Mouse (Mus musculus): ENCODE data around the gene Kcnj13. TPM values are rescaled to one million over a fixed set of nuclear protein-coding genes. Genes with fewer than 3 reads are reported as not detected.

Kcnj13 gene
- 0.18 and 0.62 TPM in 2 replicates for polyA plus RNA-seq (2015; fragmentation: Nextera tagmentation; extraction: Ambion mirVana)

DNA sequence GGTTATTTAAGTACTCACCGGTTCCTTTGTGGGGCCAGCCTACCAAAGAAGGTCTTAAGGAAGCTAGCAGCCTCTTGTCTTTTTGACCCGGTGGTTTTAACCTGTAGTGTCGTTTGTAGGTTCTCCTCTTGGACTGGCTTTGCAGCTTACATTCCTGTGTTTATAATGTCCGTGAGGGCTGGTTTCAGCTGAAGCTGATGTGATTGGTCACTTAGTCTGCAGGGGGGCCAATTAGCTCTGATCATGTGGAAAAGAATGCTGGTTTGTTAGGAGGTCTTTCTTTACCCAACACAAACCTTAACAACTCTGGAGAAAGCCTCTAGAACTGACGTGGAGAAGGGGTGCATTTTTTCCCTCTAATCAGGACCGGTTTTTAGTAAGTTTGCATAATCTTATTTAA is at the start of gene Kcnj13:
Kcnj13 (minus strand) TSS at position 136 of the 400 bp plus-strand sequence.
- no peak for DNase-seq (ENCODE audit: low spot score)

DNA sequence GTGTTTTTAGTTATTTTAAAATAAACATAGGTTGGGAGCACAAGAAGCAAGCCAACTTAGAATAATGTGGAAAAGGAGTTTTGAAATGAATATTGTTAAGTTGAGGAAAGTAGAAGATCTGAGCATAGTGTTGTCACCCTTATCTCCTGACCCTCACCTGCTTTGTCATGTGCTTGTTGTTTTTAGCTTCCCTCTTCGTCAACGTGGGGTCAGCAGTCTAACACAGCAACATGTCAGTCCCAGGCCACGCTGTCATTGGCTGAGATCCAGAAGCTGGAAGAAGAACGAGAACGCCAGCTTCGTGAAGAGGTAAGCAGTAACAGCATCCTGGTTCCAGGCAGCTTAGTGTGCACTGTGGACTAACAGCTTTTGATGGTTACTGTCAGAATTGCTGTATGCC is 42.1 kb upstream of the Kcnj13 start:
- no peak for DNase-seq (ENCODE audit: low spot score)

DNA sequence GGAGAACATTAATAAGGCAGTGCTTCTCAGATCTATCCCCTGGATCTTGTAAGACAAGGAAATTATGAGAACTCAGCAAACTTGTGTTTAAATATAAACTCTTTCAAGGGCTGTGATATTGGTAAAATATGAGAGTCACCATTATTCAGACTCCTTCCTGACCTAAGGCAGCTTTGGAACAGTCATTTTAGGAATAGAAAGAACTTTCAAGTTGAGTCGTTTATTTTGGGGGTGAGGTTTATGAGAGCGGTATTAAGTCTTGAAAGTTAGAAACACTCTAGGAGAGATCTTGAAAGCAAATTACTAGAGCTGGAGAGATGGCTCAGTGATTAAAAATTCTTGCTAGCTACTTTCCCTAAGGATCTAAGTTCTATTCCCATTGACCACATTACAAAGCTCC is 40.6 kb upstream of the Kcnj13 start:
- DNase-seq (ENCODE audit: low spot score) = no peak

DNA sequence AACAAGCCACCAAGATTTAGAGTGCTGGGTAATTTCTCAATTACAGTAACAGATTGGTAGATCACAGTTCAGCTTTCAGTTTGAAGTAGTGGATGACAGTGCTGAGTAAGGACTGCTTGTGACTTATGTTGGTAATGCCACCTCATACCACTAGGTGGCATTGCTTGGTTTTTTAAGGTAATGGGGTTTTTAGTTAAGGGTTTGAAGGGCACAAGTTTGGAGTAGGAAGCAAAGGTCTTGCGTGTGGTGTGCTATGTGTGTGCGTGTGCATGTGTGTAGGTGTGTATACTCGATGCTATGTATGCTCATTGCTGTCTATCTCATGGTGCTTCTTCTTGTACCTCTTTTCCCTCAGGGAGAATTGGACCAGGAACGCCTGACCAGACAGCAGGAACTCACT is 24.2 kb upstream of the Kcnj13 start:
- DNase-seq (ENCODE audit: low spot score) = peak; percentile 67

DNA sequence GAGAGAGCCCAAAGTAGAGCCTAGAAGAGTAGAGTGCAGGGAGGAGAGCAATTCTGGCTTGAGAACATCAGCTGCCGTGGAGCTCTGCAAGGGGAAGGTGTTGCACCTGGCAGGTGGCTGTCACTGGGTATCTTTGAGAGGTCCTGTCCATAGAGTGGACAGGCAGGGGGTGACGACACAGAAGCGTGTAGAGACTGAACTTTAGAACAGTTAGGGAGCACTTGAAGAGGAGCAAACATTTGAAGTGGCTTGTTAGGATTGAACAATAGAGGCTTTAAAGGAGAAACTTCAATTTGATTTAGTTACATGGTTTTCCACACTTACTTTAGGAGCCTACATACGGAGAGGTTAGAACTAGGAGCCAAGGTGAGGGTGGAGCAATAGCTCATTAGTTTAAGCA is 14.9 kb upstream of the Kcnj13 start:
- DNase-seq (ENCODE audit: low spot score) = no peak

DNA sequence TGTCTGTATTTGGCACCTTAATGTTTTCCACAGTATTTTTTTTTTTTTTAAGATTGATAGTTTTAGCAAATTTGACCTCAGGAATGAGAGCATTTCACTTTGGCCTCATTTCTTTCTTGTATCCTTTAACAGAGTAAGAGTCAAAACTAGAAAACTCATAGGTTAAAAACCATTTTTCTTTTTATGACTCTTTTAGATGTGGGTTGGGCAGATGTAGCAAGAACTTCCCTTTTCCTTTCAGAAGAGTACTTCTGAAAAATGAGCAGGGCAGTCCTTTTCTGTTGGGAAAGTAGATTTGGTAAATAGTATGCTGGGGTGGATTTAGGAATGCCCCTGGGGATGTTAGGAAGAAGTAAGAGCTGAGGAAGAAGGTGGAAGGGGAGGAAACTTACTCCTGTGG is 11.5 kb upstream of the Kcnj13 start:
- DNase-seq (ENCODE audit: low spot score) = no peak

DNA sequence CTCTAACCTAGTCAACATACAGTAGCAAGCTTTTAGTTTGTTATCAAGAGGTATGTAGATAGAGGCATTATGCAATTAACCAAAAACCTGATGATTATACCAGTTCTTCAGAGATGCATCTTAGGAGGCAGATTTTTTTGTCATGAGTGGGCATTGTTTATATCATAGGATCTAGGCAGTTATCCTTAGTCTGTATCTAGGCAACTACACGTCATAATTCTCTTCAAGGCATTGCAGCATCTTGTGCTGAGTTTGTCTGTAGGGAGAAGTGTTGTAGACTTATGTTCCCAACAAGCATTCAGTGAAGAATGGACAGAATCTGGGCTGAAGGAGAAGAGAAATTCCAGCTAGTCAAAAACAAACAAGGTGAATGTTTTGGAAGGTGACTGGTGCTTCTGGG is 10.2 kb upstream of the Kcnj13 start:
- no peak for DNase-seq (ENCODE audit: low spot score)

DNA sequence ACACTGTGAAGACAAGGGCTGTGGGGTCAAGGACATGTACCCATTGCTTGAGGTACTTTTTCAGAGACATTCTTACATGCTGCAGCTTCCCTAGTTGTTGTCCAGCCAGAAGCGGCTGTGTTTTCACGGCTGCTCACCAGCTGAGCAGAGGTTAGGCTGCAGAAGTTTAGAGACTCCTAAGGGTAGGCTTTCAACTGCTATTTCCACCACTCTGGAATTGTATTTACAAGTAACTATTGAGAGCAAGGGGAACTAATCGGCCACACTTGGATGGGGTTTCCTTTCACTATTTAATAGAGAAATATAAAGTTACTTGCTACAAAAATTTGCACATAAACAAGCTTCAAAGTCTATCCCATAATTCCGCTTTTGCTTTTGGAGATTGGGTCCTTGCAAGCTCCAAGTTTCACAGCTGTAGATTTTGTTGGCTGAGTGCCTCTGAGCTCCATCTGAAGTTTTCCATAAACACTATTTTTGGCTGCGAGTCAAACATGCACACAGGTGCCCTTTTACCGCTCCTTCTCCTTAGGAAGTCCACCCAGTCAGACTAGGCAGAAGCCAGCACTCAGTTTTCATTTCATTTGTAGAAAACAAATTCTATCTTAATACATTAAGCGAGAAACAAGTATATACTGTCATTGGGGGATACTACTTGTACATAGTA is 2.5 kb upstream of the Kcnj13 start:
- DNase-seq (ENCODE audit: low spot score) = no peak

DNA sequence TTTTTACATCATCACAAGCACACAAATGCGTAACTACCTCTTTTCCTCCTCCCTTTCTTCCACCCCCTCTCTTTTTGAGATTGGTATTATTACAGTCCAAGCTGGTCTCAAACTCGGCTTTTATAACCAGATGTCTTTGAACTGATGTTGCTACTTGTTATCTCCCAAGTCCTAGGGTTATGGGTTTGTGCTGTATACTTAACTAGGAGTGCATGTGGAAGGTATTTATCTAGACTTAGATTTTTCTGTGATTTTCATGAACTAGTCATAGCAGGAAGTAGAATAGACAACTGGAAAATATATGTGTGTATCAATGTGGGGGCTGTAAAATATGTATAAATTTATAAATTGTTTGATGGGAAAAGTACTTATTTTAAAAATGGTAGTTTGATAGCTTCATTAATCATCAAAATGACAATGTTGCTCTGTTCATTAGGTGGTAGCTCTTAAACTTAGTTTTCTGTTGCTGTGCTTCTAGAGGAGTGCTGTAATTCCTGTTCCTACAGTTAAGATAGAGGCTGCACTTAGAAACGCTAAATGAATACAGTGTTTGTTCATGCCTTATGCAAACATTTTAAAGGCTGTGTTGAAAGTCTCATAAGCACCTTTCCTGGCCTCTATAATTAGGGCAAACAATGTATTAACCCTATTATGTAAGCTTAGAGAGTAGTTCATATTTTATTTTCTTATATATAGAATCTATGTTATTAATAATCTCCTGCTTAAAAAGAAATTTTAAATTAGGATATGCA is 909 bp downstream of the Kcnj13 start:
- no peak for DNase-seq (ENCODE audit: low spot score)

DNA sequence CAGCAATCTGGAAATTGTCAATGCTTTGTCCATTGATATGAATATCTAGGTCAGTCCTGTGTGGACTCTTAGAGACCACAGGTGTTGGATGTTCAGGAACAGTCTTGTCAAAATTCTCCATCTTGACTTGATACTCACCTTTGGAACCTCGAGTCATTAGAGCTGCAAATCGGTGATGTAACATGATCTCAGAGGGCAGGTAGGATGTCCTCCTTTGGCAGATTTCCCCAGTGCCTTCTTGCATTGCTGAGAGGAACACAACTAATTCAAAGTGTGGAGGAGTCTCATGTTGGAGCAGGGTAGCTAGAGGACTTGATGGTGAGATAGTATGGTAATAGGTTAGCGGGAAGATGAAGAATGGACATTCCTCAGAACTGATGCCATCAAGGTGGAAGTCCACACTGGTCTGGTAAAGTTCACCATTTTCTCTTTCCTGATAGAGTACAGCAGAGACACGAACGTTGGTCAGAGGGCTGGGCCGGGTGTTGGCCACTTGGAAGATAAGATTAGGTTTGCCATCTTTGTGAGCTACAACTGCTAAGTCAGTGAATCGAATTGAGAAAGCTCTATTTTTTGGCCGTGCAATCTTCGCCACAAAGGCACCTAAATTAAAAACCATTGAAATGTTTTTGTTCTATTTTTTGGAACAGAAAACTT is 8.0 kb downstream of the Kcnj13 start:
- no peak for DNase-seq (ENCODE audit: low spot score)

DNA sequence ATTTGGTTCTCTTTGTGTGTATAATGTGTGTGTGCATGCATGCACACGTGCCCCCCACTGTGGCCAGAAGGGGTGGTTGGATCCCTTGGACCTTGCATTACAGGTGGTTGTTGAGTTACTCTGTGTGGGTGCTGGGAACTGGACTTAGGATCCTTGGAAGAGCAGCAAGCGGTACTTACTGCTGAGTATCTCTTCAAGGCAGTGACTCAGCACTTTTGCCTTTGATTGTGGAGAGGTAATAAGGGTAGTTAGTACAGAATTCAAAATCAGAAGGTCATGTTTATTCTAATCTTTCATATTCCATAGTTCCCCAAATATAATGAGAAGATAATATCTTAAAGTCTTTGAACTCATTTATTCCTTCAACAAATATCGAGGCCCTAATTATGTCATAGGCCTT is 13.4 kb downstream of the Kcnj13 start:
- DNase-seq (ENCODE audit: low spot score) = no peak

DNA sequence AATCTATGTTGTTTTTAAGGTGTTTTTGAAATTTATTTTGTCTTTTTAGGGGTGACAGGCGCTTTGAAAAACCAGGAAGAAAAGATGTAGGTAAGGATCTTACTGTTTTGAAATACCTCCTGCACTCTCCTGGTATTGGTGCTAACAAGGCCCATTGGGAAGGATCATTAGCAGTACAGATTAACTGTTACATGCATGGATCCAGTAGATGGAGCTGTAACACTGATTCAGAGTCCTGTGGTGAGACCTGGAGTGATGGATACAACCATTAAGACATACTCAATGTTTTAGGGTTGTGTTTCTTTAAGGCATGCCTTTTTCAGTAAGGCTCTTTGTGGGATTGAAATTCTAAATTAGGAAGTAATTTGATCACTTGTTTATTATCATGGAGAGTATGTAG is 14.6 kb downstream of the Kcnj13 start:
- DNase-seq (ENCODE audit: low spot score) = no peak

DNA sequence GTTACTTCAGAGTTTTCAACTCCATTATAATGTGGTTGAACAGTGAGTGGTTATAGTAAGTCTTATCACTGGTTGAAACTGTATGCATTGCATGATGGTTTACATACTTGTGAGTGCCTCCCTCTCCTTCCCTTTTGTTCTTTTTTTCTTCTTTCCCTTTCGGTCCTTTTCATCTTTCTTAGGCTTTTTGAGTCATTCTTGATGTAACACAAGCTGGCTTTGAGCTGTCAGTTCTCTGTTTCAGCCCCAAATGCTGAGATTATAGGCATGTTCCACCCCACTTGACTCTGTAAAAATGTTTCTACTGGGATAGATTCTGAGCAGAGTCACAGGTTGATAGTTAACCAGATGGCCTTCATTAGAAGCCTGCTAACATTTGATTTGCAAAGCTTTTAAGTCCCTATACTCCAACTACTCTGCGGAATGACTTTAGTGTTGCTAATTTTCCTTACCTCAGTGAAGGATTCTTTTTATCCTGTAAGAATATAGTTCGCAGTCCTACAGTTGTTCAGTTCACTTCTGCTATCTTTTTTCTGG is 16.4 kb downstream of the Kcnj13 start:
- no peak for DNase-seq (ENCODE audit: low spot score)

DNA sequence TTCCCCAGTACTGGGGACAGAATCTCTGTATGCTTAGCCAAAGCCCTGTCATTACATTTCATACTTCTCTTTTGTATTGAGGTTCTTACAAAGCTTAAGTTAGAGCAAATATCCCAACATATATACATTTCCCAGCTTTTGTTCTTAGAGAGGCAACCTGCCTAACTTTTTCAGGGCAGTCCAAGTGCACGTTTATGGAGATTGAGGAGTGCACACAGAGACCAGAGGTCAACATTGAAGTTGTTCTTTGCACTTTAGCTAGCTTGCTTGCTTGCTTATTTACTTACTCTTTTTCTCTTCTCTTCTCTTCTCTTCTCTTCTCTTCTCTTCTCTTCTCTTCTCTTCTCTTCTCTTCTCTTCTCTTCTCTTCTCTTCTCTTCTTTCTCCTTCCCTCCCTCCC is 34.3 kb downstream of the Kcnj13 start:
- no peak for DNase-seq (ENCODE audit: low spot score)

DNA sequence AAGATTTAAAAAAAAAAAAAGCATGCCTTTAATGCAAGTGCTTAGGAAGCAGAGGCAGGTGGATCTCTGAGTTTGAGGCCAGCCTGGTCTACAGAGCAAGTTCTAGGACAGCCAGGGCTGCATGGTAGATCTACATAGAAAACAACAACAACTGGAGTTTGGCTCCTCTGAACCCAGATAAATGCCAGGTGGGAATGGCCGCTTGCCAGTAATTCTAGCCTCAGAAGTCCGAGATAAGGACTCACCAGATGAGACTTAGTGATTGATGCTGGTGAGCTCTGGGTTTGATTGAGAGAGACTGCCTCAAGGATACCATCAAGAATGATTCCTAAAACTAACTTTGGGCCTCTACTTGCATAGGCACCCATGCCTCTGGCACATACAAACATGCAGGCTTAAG is 44.0 kb downstream of the Kcnj13 start:
- no peak for DNase-seq (ENCODE audit: low spot score)

Other genes starting within 250 kb of the Kcnj13 start
- 0.32 and 0.55 TPM in 2 replicates for gene Ecel1, start 238.2 kb downstream of the Kcnj13 start, polyA plus RNA-seq (2015; fragmentation: Nextera tagmentation; extraction: Ambion mirVana)
- gene Prss56, start 211.4 kb downstream of the Kcnj13 start, polyA plus RNA-seq (2015; fragmentation: Nextera tagmentation; extraction: Ambion mirVana) = 0.10 and 0.36 TPM in 2 replicates
- 0.14 and 0.24 TPM in 2 replicates for gene Chrnd, start 204.1 kb downstream of the Kcnj13 start, polyA plus RNA-seq (2015; fragmentation: Nextera tagmentation; extraction: Ambion mirVana)
- 0.53 and 0.70 TPM in 2 replicates for gene Chrng, start 190.1 kb downstream of the Kcnj13 start, polyA plus RNA-seq (2015; fragmentation: Nextera tagmentation; extraction: Ambion mirVana)
- 167 and 170 TPM in 2 replicates for gene Eif4e2, start 180.8 kb downstream of the Kcnj13 start, polyA plus RNA-seq (2015; fragmentation: Nextera tagmentation; extraction: Ambion mirVana)
- gene Efhd1, start 130.4 kb downstream of the Kcnj13 start, polyA plus RNA-seq (2015; fragmentation: Nextera tagmentation; extraction: Ambion mirVana) = 1.2 and 1.5 TPM in 2 replicates
- 34.4 and 36.6 TPM in 2 replicates for gene Gigyf2, start 67.7 kb downstream of the Kcnj13 start, polyA plus RNA-seq (2015; fragmentation: Nextera tagmentation; extraction: Ambion mirVana)
- gene Snorc, start 75.5 kb upstream of the Kcnj13 start, polyA plus RNA-seq (2015; fragmentation: Nextera tagmentation; extraction: Ambion mirVana) = 0.33 TPM in 1 of 2 replicates, not detected in the other
- 6.2 and 8.1 TPM in 2 replicates for gene Neu2, start 115.2 kb upstream of the Kcnj13 start, polyA plus RNA-seq (2015; fragmentation: Nextera tagmentation; extraction: Ambion mirVana)
- 0.10 and 0.18 TPM in 2 replicates for gene Ngef, start 179.1 kb upstream of the Kcnj13 start, polyA plus RNA-seq (2015; fragmentation: Nextera tagmentation; extraction: Ambion mirVana)
- gene Inpp5d, start 225.6 kb upstream of the Kcnj13 start, polyA plus RNA-seq (2015; fragmentation: Nextera tagmentation; extraction: Ambion mirVana) = 41.0 and 43.6 TPM in 2 replicates